ENCODE assay signal across 29 mouse cellular contexts in the genomic region with DNA sequence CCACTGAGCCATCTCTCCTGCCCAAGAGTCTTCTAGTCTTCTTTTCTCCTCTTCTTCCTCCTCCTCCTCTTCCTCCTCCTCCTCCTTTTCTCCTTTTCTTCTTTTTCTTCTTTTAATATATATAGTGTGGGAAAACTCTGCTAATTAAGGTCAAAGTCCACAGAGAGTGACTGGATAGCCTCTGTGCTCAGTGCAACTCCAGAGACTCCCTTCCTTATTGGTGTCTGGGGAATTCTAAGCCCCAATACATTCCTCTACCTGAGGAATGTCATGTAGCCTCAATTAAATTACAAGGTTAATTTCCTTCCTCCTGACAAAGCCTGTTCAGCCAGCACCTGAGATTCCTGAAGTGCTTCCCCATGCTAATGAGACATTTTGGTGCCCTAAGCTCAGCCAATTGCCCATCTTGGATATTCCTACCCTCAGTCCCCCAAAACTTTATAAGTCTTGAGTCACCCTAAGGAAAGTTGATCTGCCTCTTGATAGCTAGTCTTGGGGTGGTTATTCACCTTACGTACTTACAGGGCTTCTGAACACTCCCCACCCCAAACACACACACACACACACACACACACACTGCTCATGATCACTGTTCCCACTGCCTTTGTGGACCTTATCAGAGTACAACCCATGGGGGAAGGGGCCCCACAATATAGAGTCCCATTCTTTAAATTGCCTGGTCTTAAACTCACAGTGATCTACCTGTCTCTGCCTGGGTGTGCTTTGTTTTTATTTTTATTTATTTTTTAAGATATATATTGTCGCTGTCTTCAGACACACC. TPM values are rescaled to one million over a fixed set of nuclear protein-coding genes. Genes with fewer than 3 reads are reported as not detected.
DNase-seq lines count a peak whose midpoint lies in the region; ATAC-seq and TF ChIP-seq lines count a peak whose summit lies in the region.
"Had no signal": no experiment of that assay in that cellular context is flagged by ENCODE, and none has a peak within 500 bp of the region (broad histone marks: within the 10 kb centered on the region; RNA-seq: fewer than 3 reads in every experiment).

No protein-coding gene starts in this region.

- no peak overlapping the region for H3K27ac ChIP-seq in liver, embryonic 12.5 days
- H3K27ac ChIP-seq in liver, postnatal 0 days (ENCODE audit: low read depth): no peak overlapping the region
- no peak overlapping the region for H3K27ac ChIP-seq in intestine, embryonic 15.5 days
- H3K27ac ChIP-seq in intestine, postnatal 0 days (ENCODE audit: low read depth, low read length): no peak overlapping the region
- H3K27ac ChIP-seq in liver, embryonic 16.5 days (ENCODE audit: low read length): no peak overlapping the region
- no peak overlapping the region for H3K27ac ChIP-seq in kidney, embryonic 16.5 days (ENCODE audit: low read length)
- H3K27ac ChIP-seq in stomach, postnatal 0 days (replicated peaks): no peak overlapping the region
- H3K27ac ChIP-seq: embryonic facial prominence, embryonic 13.5 days; embryonic facial prominence, embryonic 15.5 days; forebrain, embryonic 10.5 days; forebrain, embryonic 12.5 days had no signal

- H3K9ac ChIP-seq in liver, embryonic 12.5 days: no peak overlapping the region
- no peak overlapping the region for H3K9ac ChIP-seq in liver, postnatal 0 days (replicated peaks)
- no peak overlapping the region for H3K9ac ChIP-seq in intestine, embryonic 15.5 days
- H3K9ac ChIP-seq in intestine, postnatal 0 days (ENCODE audit: low read depth, low read length): no peak overlapping the region
- H3K9ac ChIP-seq in liver, embryonic 16.5 days (ENCODE audit: low read depth, low read length): no peak overlapping the region
- no peak overlapping the region for H3K9ac ChIP-seq in kidney, embryonic 16.5 days (replicated peaks; ENCODE audit: low read length)
- no peak overlapping the region for H3K9ac ChIP-seq in stomach, postnatal 0 days (ENCODE audit: low read length)
- H3K9ac ChIP-seq: embryonic facial prominence, embryonic 13.5 days; embryonic facial prominence, embryonic 15.5 days; forebrain, embryonic 12.5 days had no signal

- no peak for TF ChIP-seq CTCF in liver, postnatal 0 days (IDR thresholded peaks at IDR 0.05; ENCODE audit: low read depth)
- TF ChIP-seq CTCF in intestine, postnatal 0 days (IDR thresholded peaks at IDR 0.05; ENCODE audit: low read depth): no peak
- TF ChIP-seq CTCF in stomach, postnatal 0 days (IDR thresholded peaks at IDR 0.05; ENCODE audit: low read depth): no peak

- H3K9me3 ChIP-seq in liver, embryonic 12.5 days (replicated peaks): no peaks in the 10 kb centered on the region
- H3K9me3 ChIP-seq in liver, postnatal 0 days (ENCODE audit: low read length): no peaks in the 10 kb centered on the region
- no peaks in the 10 kb centered on the region for H3K9me3 ChIP-seq in intestine, embryonic 15.5 days
- no peaks in the 10 kb centered on the region for H3K9me3 ChIP-seq in intestine, postnatal 0 days (ENCODE audit: control insufficient read depth)
- H3K9me3 ChIP-seq in liver, embryonic 16.5 days (replicated peaks; ENCODE audit: control insufficient read depth, low read length): no peaks in the 10 kb centered on the region
- H3K9me3 ChIP-seq in kidney, embryonic 16.5 days (ENCODE audit: low read length): no peaks in the 10 kb centered on the region
- no peaks in the 10 kb centered on the region for H3K9me3 ChIP-seq in stomach, postnatal 0 days (ENCODE audit: control insufficient read depth, low read length)
- H3K9me3 ChIP-seq: embryonic facial prominence, embryonic 13.5 days; embryonic facial prominence, embryonic 15.5 days; forebrain, embryonic 10.5 days; forebrain, embryonic 12.5 days had no signal

- WGBS in liver, embryonic 12.5 days (ENCODE audit: insufficient replicate concordance): 59% methylated on average over 2 of the region's 2 CpGs
- 78% methylated on average over 2 of the region's 2 CpGs for WGBS in liver, postnatal 0 days (ENCODE audit: insufficient replicate concordance)
- 82% methylated on average over 2 of the region's 2 CpGs for WGBS in intestine, embryonic 15.5 days
- WGBS in intestine, postnatal 0 days: 63% methylated on average over 2 of the region's 2 CpGs
- WGBS in liver, embryonic 16.5 days (ENCODE audit: insufficient replicate concordance): 68% methylated on average over 2 of the region's 2 CpGs
- 91% methylated on average over 2 of the region's 2 CpGs for WGBS in kidney, embryonic 16.5 days
- WGBS in stomach, postnatal 0 days: 85% methylated on average over 2 of the region's 2 CpGs

- H3K27me3 ChIP-seq in liver, embryonic 12.5 days (replicated peaks): no peaks in the 10 kb centered on the region
- no peaks in the 10 kb centered on the region for H3K27me3 ChIP-seq in liver, postnatal 0 days (ENCODE audit: insufficient read depth, low read length)
- H3K27me3 ChIP-seq in intestine, embryonic 15.5 days (replicated peaks): no peaks in the 10 kb centered on the region
- no peaks in the 10 kb centered on the region for H3K27me3 ChIP-seq in intestine, postnatal 0 days (replicated peaks; ENCODE audit: control insufficient read depth, insufficient read depth, low read length)
- H3K27me3 ChIP-seq in liver, embryonic 16.5 days (ENCODE audit: control insufficient read depth, insufficient read depth, low read depth, low read length): no peaks in the 10 kb centered on the region
- no peaks in the 10 kb centered on the region for H3K27me3 ChIP-seq in kidney, embryonic 16.5 days (ENCODE audit: insufficient read depth, low read length)
- H3K27me3 ChIP-seq in stomach, postnatal 0 days (ENCODE audit: control insufficient read depth, insufficient read depth, low read length): no peaks in the 10 kb centered on the region
- H3K27me3 ChIP-seq: embryonic facial prominence, embryonic 13.5 days; embryonic facial prominence, embryonic 15.5 days; forebrain, embryonic 12.5 days had no signal

- DNase-seq in liver, postnatal 0 days: no peak
- no peak for DNase-seq in stomach, postnatal 0 days (ENCODE audit: low spot score)
- DNase-seq in thymus, postnatal 10 days (ENCODE audit: low spot score in 2 of 2): no peak
- DNase-seq: adrenal gland, adult 2 months; adrenal gland, postnatal 10 days; adrenal gland, postnatal 25 days; cerebellum, adult 11 months; cerebellum, adult 18-20 months; cerebellum, adult 8-10 months; cerebellum, adult 9-11 months; cerebellum, postnatal 14 days; cerebellum, postnatal 36 days; embryo, embryonic 11 days had no signal

- peaks cover 40% of the 10 kb centered on the region for H3K4me1 ChIP-seq in liver, embryonic 12.5 days
- H3K4me1 ChIP-seq in liver, postnatal 0 days (ENCODE audit: insufficient read depth): peaks cover 5% of the 10 kb centered on the region; the same call in 1 of the 2 replicates
- no peaks in the 10 kb centered on the region for H3K4me1 ChIP-seq in intestine, embryonic 15.5 days (replicated peaks)
- no peaks in the 10 kb centered on the region for H3K4me1 ChIP-seq in intestine, postnatal 0 days (replicated peaks; ENCODE audit: control insufficient read depth, insufficient read depth, low read length)
- H3K4me1 ChIP-seq in liver, embryonic 16.5 days (ENCODE audit: control insufficient read depth, low read depth, low read length): peaks cover 17% of the 10 kb centered on the region
- H3K4me1 ChIP-seq in kidney, embryonic 16.5 days (ENCODE audit: insufficient read depth, low read length): no peaks in the 10 kb centered on the region
- no peaks in the 10 kb centered on the region for H3K4me1 ChIP-seq in stomach, postnatal 0 days (replicated peaks; ENCODE audit: control insufficient read depth, insufficient read depth)
- H3K4me1 ChIP-seq: forebrain, embryonic 10.5 days had no signal

- no peak overlapping the region for H3K4me2 ChIP-seq in liver, embryonic 12.5 days
- no peak overlapping the region for H3K4me2 ChIP-seq in liver, postnatal 0 days (ENCODE audit: low read depth, low read length)
- no peak overlapping the region for H3K4me2 ChIP-seq in intestine, embryonic 15.5 days (replicated peaks)
- no peak overlapping the region for H3K4me2 ChIP-seq in intestine, postnatal 0 days (replicated peaks; ENCODE audit: low read depth)
- no peak overlapping the region for H3K4me2 ChIP-seq in liver, embryonic 16.5 days (ENCODE audit: low read depth, low read length)
- H3K4me2 ChIP-seq in kidney, embryonic 16.5 days (replicated peaks; ENCODE audit: low read depth, low read length): no peak overlapping the region
- H3K4me2 ChIP-seq in stomach, postnatal 0 days (replicated peaks; ENCODE audit: low read depth): no peak overlapping the region
- H3K4me2 ChIP-seq: embryonic facial prominence, embryonic 13.5 days; embryonic facial prominence, embryonic 15.5 days; forebrain, embryonic 12.5 days had no signal

- no peak for TF ChIP-seq EP300 in liver, postnatal 0 days (IDR thresholded peaks at IDR 0.05; ENCODE audit: low read depth)
- no peak for TF ChIP-seq EP300 in stomach, postnatal 0 days (optimal IDR thresholded peaks at IDR 0.05)

- no peaks in the 10 kb centered on the region for H3K36me3 ChIP-seq in liver, embryonic 12.5 days
- H3K36me3 ChIP-seq in liver, postnatal 0 days (replicated peaks; ENCODE audit: insufficient read depth, low read length): no peaks in the 10 kb centered on the region
- H3K36me3 ChIP-seq in intestine, embryonic 15.5 days: no peaks in the 10 kb centered on the region
- H3K36me3 ChIP-seq in intestine, postnatal 0 days (ENCODE audit: control insufficient read depth, insufficient read depth): no peaks in the 10 kb centered on the region
- H3K36me3 ChIP-seq in liver, embryonic 16.5 days (ENCODE audit: control insufficient read depth, insufficient read depth): no peaks in the 10 kb centered on the region
- H3K36me3 ChIP-seq in kidney, embryonic 16.5 days (ENCODE audit: insufficient read depth, low read length): no peaks in the 10 kb centered on the region
- no peaks in the 10 kb centered on the region for H3K36me3 ChIP-seq in stomach, postnatal 0 days (ENCODE audit: control insufficient read depth, insufficient read depth, low read length)
- H3K36me3 ChIP-seq: embryonic facial prominence, embryonic 13.5 days; embryonic facial prominence, embryonic 15.5 days; forebrain, embryonic 10.5 days; forebrain, embryonic 12.5 days had no signal

- no peak overlapping the region for H3K4me3 ChIP-seq in liver, embryonic 12.5 days
- H3K4me3 ChIP-seq in liver, postnatal 0 days (ENCODE audit: low read depth, low read length): no peak overlapping the region
- no peak overlapping the region for H3K4me3 ChIP-seq in intestine, embryonic 15.5 days (replicated peaks)
- H3K4me3 ChIP-seq in intestine, postnatal 0 days (ENCODE audit: low read depth, low read length): no peak overlapping the region
- no peak overlapping the region for H3K4me3 ChIP-seq in liver, embryonic 16.5 days (ENCODE audit: low read depth, low read length)
- H3K4me3 ChIP-seq in kidney, embryonic 16.5 days (ENCODE audit: low read length): no peak overlapping the region
- no peak overlapping the region for H3K4me3 ChIP-seq in stomach, postnatal 0 days (ENCODE audit: low read depth, low read length)
- H3K4me3 ChIP-seq: embryonic facial prominence, embryonic 13.5 days; embryonic facial prominence, embryonic 15.5 days; erythroblast, embryonic 14.5 days; forebrain, embryonic 10.5 days; forebrain, embryonic 12.5 days had no signal

- 0 out of 2 replicates have a peak, but pooled peaks have one; percentile 6 for ATAC-seq in liver, embryonic 12.5 days
- ATAC-seq in liver, postnatal 0 days: no peak
- peak; percentile 85 for ATAC-seq in intestine, embryonic 15.5 days
- ATAC-seq in intestine, postnatal 0 days: peak; percentile 73
- peak; percentile 40; the same call in 1 of the 2 replicates for ATAC-seq in liver, embryonic 16.5 days (ENCODE audit: low read depth)
- no peak for ATAC-seq in kidney, embryonic 16.5 days (ENCODE audit: low FRiP score, low TSS enrichment)
- ATAC-seq in stomach, postnatal 0 days (ENCODE audit: low FRiP score, low TSS enrichment): no peak
- ATAC-seq: activated CD4-positive, CD25-positive, alpha-beta regulatory T cell, adult 4 months; forebrain, embryonic 14.5 days; forebrain, embryonic 16.5 days had no signal

RNA-seq across cellular contexts. Expression of gene Tmem95, which starts 7.3 kb away (rescaled TPM):
- not detected in 2 replicates for polyA plus RNA-seq in liver, embryonic 12.5 days (2016; fragmentation: Nextera tagmentation; extraction: Ambion mirVana)
- polyA plus RNA-seq in liver, postnatal 0 days (2015; fragmentation: Nextera tagmentation; extraction: Ambion mirVana): not detected in 2 replicates
- not detected in 2 replicates for polyA plus RNA-seq in intestine, embryonic 15.5 days (2015; fragmentation: Nextera tagmentation; extraction: Ambion mirVana)
- not detected in 2 replicates for polyA plus RNA-seq in intestine, postnatal 0 days (2015; fragmentation: Nextera tagmentation; extraction: Ambion mirVana)
- polyA plus RNA-seq in liver, embryonic 16.5 days (2015; fragmentation: Nextera tagmentation; extraction: Ambion mirVana): not detected in 2 replicates
- not detected in 2 replicates for polyA plus RNA-seq in kidney, embryonic 16.5 days (2015; fragmentation: Nextera tagmentation; extraction: Ambion mirVana)
- polyA plus RNA-seq in stomach, postnatal 0 days (2015; fragmentation: Nextera tagmentation; extraction: Ambion mirVana): 0.25 and 0.54 TPM in 2 replicates
- polyA plus RNA-seq: activated CD4-positive, CD25-positive, alpha-beta regulatory T cell, adult 4 months; adrenal gland, adult 2 months; brain, embryonic 14.5 days; C2C12; embryonic facial prominence, embryonic 11.5 days; embryonic facial prominence, embryonic 13.5 days; erythroblast, embryonic 14.5 days; forebrain, embryonic 10.5 days; forebrain, embryonic 12.5 days; forebrain, embryonic 14.5 days; forebrain, embryonic 16.5 days had no signal

RNA-seq across cellular contexts. Expression of gene Kctd11, which starts 10.7 kb away (rescaled TPM):
- polyA plus RNA-seq in liver, embryonic 12.5 days (2016; fragmentation: Nextera tagmentation; extraction: Ambion mirVana): 1.3 TPM in 2 replicates
- 0.92 and 0.95 TPM in 2 replicates for polyA plus RNA-seq in liver, postnatal 0 days (2015; fragmentation: Nextera tagmentation; extraction: Ambion mirVana)
- 5.2 and 5.5 TPM in 2 replicates for polyA plus RNA-seq in intestine, embryonic 15.5 days (2015; fragmentation: Nextera tagmentation; extraction: Ambion mirVana)
- polyA plus RNA-seq in intestine, postnatal 0 days (2015; fragmentation: Nextera tagmentation; extraction: Ambion mirVana): 4.0 and 4.1 TPM in 2 replicates
- 1.3 and 1.4 TPM in 2 replicates for polyA plus RNA-seq in liver, embryonic 16.5 days (2015; fragmentation: Nextera tagmentation; extraction: Ambion mirVana)
- 11.3 and 12.5 TPM in 2 replicates for polyA plus RNA-seq in kidney, embryonic 16.5 days (2015; fragmentation: Nextera tagmentation; extraction: Ambion mirVana)
- polyA plus RNA-seq in stomach, postnatal 0 days (2015; fragmentation: Nextera tagmentation; extraction: Ambion mirVana): 15.9 and 18.1 TPM in 2 replicates

RNA-seq across cellular contexts. Expression of gene Tnk1, which starts 11.9 kb away (rescaled TPM):
- 1.2 and 1.4 TPM in 2 replicates for polyA plus RNA-seq in liver, embryonic 12.5 days (2016; fragmentation: Nextera tagmentation; extraction: Ambion mirVana)
- 0.28 and 0.69 TPM in 2 replicates for polyA plus RNA-seq in liver, postnatal 0 days (2015; fragmentation: Nextera tagmentation; extraction: Ambion mirVana)
- polyA plus RNA-seq in intestine, embryonic 15.5 days (2015; fragmentation: Nextera tagmentation; extraction: Ambion mirVana): 14.4 and 16.4 TPM in 2 replicates
- polyA plus RNA-seq in intestine, postnatal 0 days (2015; fragmentation: Nextera tagmentation; extraction: Ambion mirVana): 11.7 and 12.8 TPM in 2 replicates
- 0.74 and 0.96 TPM in 2 replicates for polyA plus RNA-seq in liver, embryonic 16.5 days (2015; fragmentation: Nextera tagmentation; extraction: Ambion mirVana)
- polyA plus RNA-seq in kidney, embryonic 16.5 days (2015; fragmentation: Nextera tagmentation; extraction: Ambion mirVana): 7.0 and 7.3 TPM in 2 replicates
- polyA plus RNA-seq in stomach, postnatal 0 days (2015; fragmentation: Nextera tagmentation; extraction: Ambion mirVana): 12.3 TPM in 2 replicates
- polyA plus RNA-seq: activated CD4-positive, CD25-positive, alpha-beta regulatory T cell, adult 4 months; C2C12 had no signal

RNA-seq across cellular contexts. Expression of gene Plscr3, which starts 24.3 kb away (rescaled TPM):
- 37.0 and 37.7 TPM in 2 replicates for polyA plus RNA-seq in liver, embryonic 12.5 days (2016; fragmentation: Nextera tagmentation; extraction: Ambion mirVana)
- polyA plus RNA-seq in liver, postnatal 0 days (2015; fragmentation: Nextera tagmentation; extraction: Ambion mirVana): 20.8 and 23.1 TPM in 2 replicates
- 70.4 and 74.6 TPM in 2 replicates for polyA plus RNA-seq in intestine, embryonic 15.5 days (2015; fragmentation: Nextera tagmentation; extraction: Ambion mirVana)
- 42.0 and 44.8 TPM in 2 replicates for polyA plus RNA-seq in intestine, postnatal 0 days (2015; fragmentation: Nextera tagmentation; extraction: Ambion mirVana)
- polyA plus RNA-seq in liver, embryonic 16.5 days (2015; fragmentation: Nextera tagmentation; extraction: Ambion mirVana): 22.0 and 27.8 TPM in 2 replicates
- polyA plus RNA-seq in kidney, embryonic 16.5 days (2015; fragmentation: Nextera tagmentation; extraction: Ambion mirVana): 105 and 119 TPM in 2 replicates
- polyA plus RNA-seq in stomach, postnatal 0 days (2015; fragmentation: Nextera tagmentation; extraction: Ambion mirVana): 54.4 and 58.4 TPM in 2 replicates

RNA-seq across cellular contexts. Expression of gene Acap1, which starts 24.9 kb away (rescaled TPM):
- 7.6 and 8.1 TPM in 2 replicates for polyA plus RNA-seq in liver, embryonic 12.5 days (2016; fragmentation: Nextera tagmentation; extraction: Ambion mirVana)
- 6.5 and 7.1 TPM in 2 replicates for polyA plus RNA-seq in liver, postnatal 0 days (2015; fragmentation: Nextera tagmentation; extraction: Ambion mirVana)
- 4.8 and 5.9 TPM in 2 replicates for polyA plus RNA-seq in intestine, embryonic 15.5 days (2015; fragmentation: Nextera tagmentation; extraction: Ambion mirVana)
- polyA plus RNA-seq in intestine, postnatal 0 days (2015; fragmentation: Nextera tagmentation; extraction: Ambion mirVana): 1.1 TPM in 2 replicates
- 6.5 and 6.8 TPM in 2 replicates for polyA plus RNA-seq in liver, embryonic 16.5 days (2015; fragmentation: Nextera tagmentation; extraction: Ambion mirVana)
- 0.44 and 0.67 TPM in 2 replicates for polyA plus RNA-seq in kidney, embryonic 16.5 days (2015; fragmentation: Nextera tagmentation; extraction: Ambion mirVana)
- 0.70 and 0.71 TPM in 2 replicates for polyA plus RNA-seq in stomach, postnatal 0 days (2015; fragmentation: Nextera tagmentation; extraction: Ambion mirVana)

Comparison
In these comparisons a context has a peak if more than half of its experiments do, and no peak if none do; other contexts are left out.
1. ATAC-seq: peak in liver, embryonic 12.5 days (single experiment), intestine, embryonic 15.5 days (single experiment), intestine, postnatal 0 days (single experiment) and liver, embryonic 16.5 days (single experiment); none in liver, postnatal 0 days (single experiment), kidney, embryonic 16.5 days (single experiment) and stomach, postnatal 0 days (single experiment).